Mouse (Mus musculus): ENCODE results near the gene Gzmm.

Gene Gzmm

GRCm38 (mm10) chr10:79691986-79692548, 3.2 kb downstream of the Gzmm start:
- Histone ChIP-seq H3K36me3 (ENCODE audit: insufficient read depth, low read length) (peaks cover 27% of the 10 kb centered on the region), H3K4me3 (replicated peaks; ENCODE audit: low read length) (no peak overlapping the region), H3K27me3 (ENCODE audit: insufficient read depth, low read length) (peaks cover 3% of the 10 kb centered on the region; the same call in 1 of the 2 replicates), H3K9me3 (ENCODE audit: low read length) (no peaks in the 10 kb centered on the region), H3K4me1 (replicated peaks; ENCODE audit: low read depth, low read length) (peaks cover 52% of the 10 kb centered on the region)
- TF ChIP-seq POU5F1 (IDR thresholded peaks at IDR 0.05; ENCODE audit: borderline replicate concordance, low read length) (no peak), NANOG (IDR thresholded peaks at IDR 0.05; ENCODE audit: borderline replicate concordance, low read length) (no peak), CTCF (conservative IDR thresholded peaks at IDR 0.05; ENCODE audit: low read length) (peak; percentile 71)

DNA sequence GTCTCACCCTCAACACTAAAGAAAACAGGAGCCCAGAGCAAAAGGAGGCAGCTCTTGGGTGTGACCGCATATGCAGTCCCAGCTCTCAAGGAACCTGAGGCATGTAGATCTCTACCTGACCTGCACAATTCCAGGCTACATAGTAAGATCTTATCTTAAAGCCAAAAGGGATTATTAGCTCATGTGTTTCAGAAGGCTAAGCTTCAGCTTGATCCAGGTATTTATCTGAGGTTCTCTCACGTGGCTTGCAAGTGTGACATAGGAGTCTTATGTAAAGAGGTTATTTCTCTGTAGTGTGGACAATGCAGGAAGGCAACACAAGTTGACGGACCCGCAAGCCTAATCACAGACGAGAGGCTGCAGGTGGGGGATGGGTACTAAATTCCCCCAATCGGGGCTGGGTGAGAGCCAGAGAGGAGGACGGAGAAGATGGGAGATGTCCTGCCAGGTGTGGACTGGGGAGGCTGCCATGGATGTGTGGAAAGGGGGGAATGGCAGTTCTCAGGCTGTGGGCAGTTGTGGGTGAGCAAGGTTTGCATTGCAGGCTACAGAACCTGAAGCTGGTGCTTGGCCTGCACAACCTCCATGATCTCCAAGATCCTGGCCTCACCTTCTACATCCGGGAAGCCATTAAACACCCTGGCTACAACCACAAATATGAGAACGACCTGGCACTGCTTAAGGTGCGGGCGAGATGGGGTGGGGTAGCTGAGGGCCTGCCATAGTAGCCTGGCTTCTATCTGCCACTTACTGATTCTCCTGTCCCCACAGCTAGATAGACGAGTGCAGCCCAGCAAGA, 5.0 kb downstream of the Gzmm start:
- H3K4me3 ChIP-seq (replicated peaks; ENCODE audit: low read length) = no peak overlapping the region
- TF ChIP-seq CTCF (conservative IDR thresholded peaks at IDR 0.05; ENCODE audit: low read length) (no peak), POU5F1 (IDR thresholded peaks at IDR 0.05; ENCODE audit: borderline replicate concordance, low read length) (no peak), NANOG (IDR thresholded peaks at IDR 0.05; ENCODE audit: borderline replicate concordance, low read length) (no peak)
- H3K27me3 ChIP-seq (ENCODE audit: insufficient read depth, low read length) = peaks cover 3% of the 10 kb centered on the region; the same call in 1 of the 2 replicates
- peaks cover 10% of the 10 kb centered on the region for H3K36me3 ChIP-seq (ENCODE audit: insufficient read depth, low read length)
- H3K4me1 ChIP-seq (replicated peaks; ENCODE audit: low read depth, low read length) = peaks cover 36% of the 10 kb centered on the region
- no peaks in the 10 kb centered on the region for H3K9me3 ChIP-seq (ENCODE audit: low read length)

GRCm38 (mm10) chr10:79694379-79694655, 5.5 kb downstream of the Gzmm start:
- Histone ChIP-seq H3K9me3 (ENCODE audit: low read length) (no peaks in the 10 kb centered on the region), H3K36me3 (ENCODE audit: insufficient read depth, low read length) (peaks cover 4% of the 10 kb centered on the region), H3K4me1 (replicated peaks; ENCODE audit: low read depth, low read length) (peaks cover 34% of the 10 kb centered on the region), H3K27me3 (ENCODE audit: insufficient read depth, low read length) (peaks cover 3% of the 10 kb centered on the region; the same call in 1 of the 2 replicates), H3K4me3 (replicated peaks; ENCODE audit: low read length) (no peak overlapping the region)
- TF ChIP-seq POU5F1 (IDR thresholded peaks at IDR 0.05; ENCODE audit: borderline replicate concordance, low read length) (no peak), CTCF (conservative IDR thresholded peaks at IDR 0.05; ENCODE audit: low read length) (no peak), NANOG (IDR thresholded peaks at IDR 0.05; ENCODE audit: borderline replicate concordance, low read length) (no peak)

DNA sequence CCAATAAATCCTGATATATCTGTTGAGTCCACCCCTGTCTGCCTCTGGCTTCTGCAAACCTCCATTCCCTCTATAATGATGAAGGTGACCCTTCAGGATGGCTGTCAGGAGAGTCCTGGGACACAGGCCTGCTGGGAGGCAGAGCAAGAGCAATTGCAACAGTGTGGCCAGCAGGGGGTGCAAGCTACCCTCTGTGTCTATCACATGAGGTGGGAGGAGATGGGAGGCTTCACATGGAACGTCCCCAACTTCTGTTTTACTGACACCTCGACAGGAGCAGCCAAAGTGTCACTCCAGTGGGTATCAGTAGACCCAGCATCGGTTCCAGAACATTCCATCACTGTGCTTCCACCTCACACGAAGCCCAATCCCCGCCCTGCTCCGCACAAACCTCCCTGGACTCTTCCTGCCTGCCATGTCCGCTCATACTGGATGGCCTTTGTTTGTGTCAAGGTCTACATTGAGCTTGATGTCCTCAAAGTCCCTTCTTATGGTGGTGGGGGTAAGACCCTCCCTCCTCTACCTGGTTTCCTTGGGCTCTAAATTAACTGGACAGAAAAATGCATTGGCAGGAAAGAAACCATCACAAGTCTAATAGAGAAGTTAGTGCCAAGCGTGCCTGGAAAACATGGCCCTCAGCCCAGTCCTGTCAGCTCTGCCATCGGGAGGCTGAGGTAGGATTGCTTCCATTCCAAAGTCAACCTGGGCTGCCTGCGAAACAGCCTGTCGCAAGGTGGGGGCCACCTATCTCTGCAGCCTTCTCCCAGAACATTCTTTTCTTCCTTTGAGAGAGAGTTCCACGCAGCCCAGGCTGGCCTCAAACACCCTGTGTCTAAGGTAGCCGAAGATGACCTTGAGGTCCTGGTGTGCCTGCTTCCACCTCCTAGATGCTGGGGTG, 6.7 kb downstream of the Gzmm start:
- H3K4me3 ChIP-seq (replicated peaks; ENCODE audit: low read length) = 0 out of 2 replicates have a peak overlapping the region, but pooled peaks have one; percentile 4
- no peaks in the 10 kb centered on the region for H3K36me3 ChIP-seq (ENCODE audit: insufficient read depth, low read length)
- peaks cover 40% of the 10 kb centered on the region for H3K4me1 ChIP-seq (replicated peaks; ENCODE audit: low read depth, low read length)
- H3K9me3 ChIP-seq (ENCODE audit: low read length) = no peaks in the 10 kb centered on the region
- H3K27me3 ChIP-seq (ENCODE audit: insufficient read depth, low read length) = peaks cover 3% of the 10 kb centered on the region; the same call in 1 of the 2 replicates
- TF ChIP-seq POU5F1 (IDR thresholded peaks at IDR 0.05; ENCODE audit: borderline replicate concordance, low read length) = no peak
- peak; percentile 77 for TF ChIP-seq CTCF (conservative IDR thresholded peaks at IDR 0.05; ENCODE audit: low read length)

GRCm38 (mm10) chr10:79696129-79696651, 7.4 kb downstream of the Gzmm start:
- Histone ChIP-seq H3K4me3 (replicated peaks; ENCODE audit: low read length) (0 out of 2 replicates have a peak overlapping the region, but pooled peaks have one; percentile 4), H3K9me3 (ENCODE audit: low read length) (no peaks in the 10 kb centered on the region), H3K4me1 (replicated peaks; ENCODE audit: low read depth, low read length) (peaks cover 47% of the 10 kb centered on the region), H3K27me3 (ENCODE audit: insufficient read depth, low read length) (peaks cover 3% of the 10 kb centered on the region; the same call in 1 of the 2 replicates), H3K36me3 (ENCODE audit: insufficient read depth, low read length) (no peaks in the 10 kb centered on the region)
- TF ChIP-seq CTCF (conservative IDR thresholded peaks at IDR 0.05; ENCODE audit: low read length) (no peak), POU5F1 (IDR thresholded peaks at IDR 0.05; ENCODE audit: borderline replicate concordance, low read length) (no peak), NANOG (IDR thresholded peaks at IDR 0.05; ENCODE audit: borderline replicate concordance, low read length) (no peak)

DNA sequence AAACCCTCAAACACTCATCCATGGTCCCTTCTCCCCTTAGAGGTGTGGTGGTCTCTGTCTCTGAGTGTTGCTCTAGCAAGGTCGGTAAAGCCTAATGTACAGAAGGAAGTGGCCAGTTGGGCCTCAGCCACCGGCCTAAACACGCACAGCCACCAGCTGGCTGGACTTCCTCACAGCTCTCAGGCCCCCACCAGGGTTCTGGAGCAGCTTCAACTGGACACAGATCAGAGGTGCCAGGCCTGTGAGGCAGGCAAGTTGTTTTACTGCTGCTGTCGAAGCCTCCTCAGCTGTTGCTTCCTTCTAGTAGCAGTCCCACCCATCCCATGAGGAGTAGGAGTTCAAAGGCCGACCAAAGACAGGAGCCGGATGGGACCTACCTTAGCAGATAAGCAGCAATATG, 9.1 kb downstream of the Gzmm start:
- Histone ChIP-seq H3K4me3 (replicated peaks; ENCODE audit: low read length) (no peak overlapping the region), H3K4me1 (replicated peaks; ENCODE audit: low read depth, low read length) (peaks cover 47% of the 10 kb centered on the region)

GRCm38 (mm10) chr10:79698459-79698858, 9.6 kb downstream of the Gzmm start:
- no peaks in the 10 kb centered on the region for H3K36me3 ChIP-seq (ENCODE audit: insufficient read depth, low read length)
- H3K27me3 ChIP-seq (ENCODE audit: insufficient read depth, low read length) = peaks cover 3% of the 10 kb centered on the region; the same call in 1 of the 2 replicates
- H3K9me3 ChIP-seq (ENCODE audit: low read length) = no peaks in the 10 kb centered on the region
- H3K4me3 ChIP-seq (replicated peaks; ENCODE audit: low read length) = no peak overlapping the region
- TF ChIP-seq POU5F1 (IDR thresholded peaks at IDR 0.05; ENCODE audit: borderline replicate concordance, low read length) (no peak), CTCF (conservative IDR thresholded peaks at IDR 0.05; ENCODE audit: low read length) (no peak), NANOG (IDR thresholded peaks at IDR 0.05; ENCODE audit: borderline replicate concordance, low read length) (no peak)
- H3K4me1 ChIP-seq (replicated peaks; ENCODE audit: low read depth, low read length) = peaks cover 46% of the 10 kb centered on the region

More for the DNA sequence above, 9.1 kb downstream of the Gzmm start:
- Histone ChIP-seq H3K9me3 (ENCODE audit: low read length) (no peaks in the 10 kb centered on the region), H3K27me3 (ENCODE audit: insufficient read depth, low read length) (peaks cover 3% of the 10 kb centered on the region; the same call in 1 of the 2 replicates), H3K36me3 (ENCODE audit: insufficient read depth, low read length) (no peaks in the 10 kb centered on the region)
- TF ChIP-seq POU5F1 (IDR thresholded peaks at IDR 0.05; ENCODE audit: borderline replicate concordance, low read length) (no peak), CTCF (conservative IDR thresholded peaks at IDR 0.05; ENCODE audit: low read length) (no peak), NANOG (IDR thresholded peaks at IDR 0.05; ENCODE audit: borderline replicate concordance, low read length) (no peak)

DNA sequence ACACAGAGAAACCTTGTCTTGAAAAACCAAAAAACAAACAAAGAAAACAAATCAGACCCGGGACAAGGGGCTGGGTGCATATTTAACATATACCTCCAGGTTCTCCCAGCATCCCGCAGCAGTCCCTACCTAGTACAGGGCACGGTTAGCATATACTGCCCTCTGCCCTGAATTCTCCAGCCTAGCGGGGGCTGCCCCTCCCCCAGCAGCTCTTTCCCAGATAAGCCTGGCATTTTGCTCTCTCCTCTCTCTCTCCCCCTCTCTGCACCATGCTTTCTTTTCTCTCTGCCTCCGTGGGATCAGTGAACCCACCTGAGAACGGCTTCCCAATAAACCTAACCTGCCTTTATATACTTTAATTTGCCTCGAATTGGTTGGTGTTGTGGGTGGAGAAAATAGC, 11.9 kb downstream of the Gzmm start:
- TF ChIP-seq CTCF (conservative IDR thresholded peaks at IDR 0.05; ENCODE audit: low read length) (no peak), NANOG (IDR thresholded peaks at IDR 0.05; ENCODE audit: borderline replicate concordance, low read length) (no peak), POU5F1 (IDR thresholded peaks at IDR 0.05; ENCODE audit: borderline replicate concordance, low read length) (no peak)
- H3K9me3 ChIP-seq (ENCODE audit: low read length) = no peaks in the 10 kb centered on the region
- H3K4me1 ChIP-seq (replicated peaks; ENCODE audit: low read depth, low read length) = peaks cover 48% of the 10 kb centered on the region
- no peak overlapping the region for H3K4me3 ChIP-seq (replicated peaks; ENCODE audit: low read length)
- peaks cover 3% of the 10 kb centered on the region; the same call in 1 of the 2 replicates for H3K27me3 ChIP-seq (ENCODE audit: insufficient read depth, low read length)
- H3K36me3 ChIP-seq (ENCODE audit: insufficient read depth, low read length) = peaks cover 7% of the 10 kb centered on the region
